Mouse (Mus musculus) heart, postnatal 36 days (tissue): ENCODE results near the gene Lyz2. TPM values are rescaled to one million over a fixed set of nuclear protein-coding genes. Genes with fewer than 3 reads are reported as not detected.
"Not testable (repeated sequence)": the region's sequence is repeated elsewhere in the genome, so short reads cannot be mapped to it uniquely, and the experiment has no call there.

Experiments
- DNase-seq, 2 experiments: peaks; one replicate each; pipeline ENCODE4 v3.0.0; 2021 to 2022
- intact Hi-C: fragments of 180-260 bp; cut with DNase I; formaldehyde crosslinking; loops from one replicate; pipeline ENCODE4 v1.15.1; 2025
- total RNA-seq, 2 experiments: library from RNA; stranded (reverse); gene quantifications; 2 replicates each; pipeline ENCODE4 v1.2.3; 2021

The Lyz2 gene
- total RNA-seq, 2 experiments from 2014 or later = 148 to 201 TPM

GRCm38 (mm10) chr10:117285584-117285983 is 3.5 kb upstream of the Lyz2 start:
- intact Hi-C loops, DNase-seq: not testable (repeated sequence)

- DNase-seq = no peak
- intact Hi-C loops = no loop called here
Measured at GRCm38 (mm10) chr10:117284578-117285520, 2.7 kb upstream of the Lyz2 start.

- DNase-seq = no peak
- intact Hi-C loops = no loop called here
Measured at GRCm38 (mm10) chr10:117283871-117284577, 1.9 kb upstream of the Lyz2 start.

- DNase-seq, intact Hi-C loops: not testable (repeated sequence)
Measured at GRCm38 (mm10) chr10:117283196-117283595, 1.1 kb upstream of the Lyz2 start.

GRCm38 (mm10) chr10:117282551-117282950 is 430 bp upstream of the Lyz2 start:
- intact Hi-C loops = no loop called here
- no peak for DNase-seq

- DNase-seq = no peak
- intact Hi-C loops = no loop called here
Measured at GRCm38 (mm10) chr10:117281381-117281920, 670 bp downstream of the Lyz2 start.

GRCm38 (mm10) chr10:117280000-117280399 is 2.1 kb downstream of the Lyz2 start:
- intact Hi-C loops = loop anchor here (10.0 kb wide), 1 partner anchor 125 kb away; no protein-coding TSS in a partner anchor
- no peak for DNase-seq

GRCm38 (mm10) chr10:117278510-117278909 is 3.6 kb downstream of the Lyz2 start:
- intact Hi-C loops = loop anchor here (10.0 kb wide), 1 partner anchor 126 kb away; no protein-coding TSS in a partner anchor
- DNase-seq = not testable (repeated sequence)

GRCm38 (mm10) chr10:117277779-117278178 is 4.3 kb downstream of the Lyz2 start:
- not testable (repeated sequence) for DNase-seq
- intact Hi-C loops = loop anchor here (10.0 kb wide), 1 partner anchor 127 kb away; no protein-coding TSS in a partner anchor

GRCm38 (mm10) chr10:117275681-117276369 is 6.3 kb downstream of the Lyz2 start:
- no peak for DNase-seq
- intact Hi-C loops = loop anchor here (10.0 kb wide), 1 partner anchor 129 kb away; no protein-coding TSS in a partner anchor

GRCm38 (mm10) chr10:117274645-117275044 is 7.5 kb downstream of the Lyz2 start:
- DNase-seq = not testable (repeated sequence)
- intact Hi-C loops = loop anchor here (10.0 kb wide), 1 partner anchor 130 kb away; no protein-coding TSS in a partner anchor

GRCm38 (mm10) chr10:117272023-117272422 is 10.1 kb downstream of the Lyz2 start:
- intact Hi-C loops = loop anchor here (2.0 to 10.0 kb wide), 2 partner anchors 133 to 163 kb away; no protein-coding TSS in a partner anchor
- no peak for DNase-seq

GRCm38 (mm10) chr10:117259870-117260269 is 22.3 kb downstream of the Lyz2 start:
- no peak for DNase-seq
- intact Hi-C loops = no loop called here

GRCm38 (mm10) chr10:117238603-117239002 is 43.5 kb downstream of the Lyz2 start, which contains the start of gene 9530003J23Rik:
TSS of gene 9530003J23Rik (minus strand) at chr10:117238703.
- no peak for DNase-seq
- intact Hi-C loops = no loop called here

- intact Hi-C loops = no loop called here
- no peak for DNase-seq
Measured at GRCm38 (mm10) chr10:117235866-117236265, 46.3 kb downstream of the Lyz2 start.

- intact Hi-C loops = no loop called here
- DNase-seq = no peak
Measured at GRCm38 (mm10) chr10:117234825-117235224, 47.3 kb downstream of the Lyz2 start.

GRCm38 (mm10) chr10:117229826-117230225 is 52.3 kb downstream of the Lyz2 start:
- no peak for DNase-seq
- intact Hi-C loops = loop anchor here (10.0 kb wide), 1 partner anchor 205 kb away; no protein-coding TSS in a partner anchor
